Mouse (Mus musculus) lung, embryonic 14.5 days (tissue): Measurements from ENCODE around the gene B230219D22Rik. TPM values are rescaled to one million over a fixed set of nuclear protein-coding genes. Genes with fewer than 3 reads are reported as not detected.

Experiments used
- ATAC-seq: fragments of 200-750 bp; cut with Nextera tagmentation; 2 replicates; pipeline ENCODE4 v1.8.0; 2017; ENCODE audit warnings: mild to moderate bottlenecking, moderate TSS enrichment, moderate library complexity; ENCODE audit not compliant: insufficient read depth
- DNase-seq: peaks from one replicate; pipeline ENCODE4 v3.0.0-alpha.2; 2015
- H3K27ac ChIP-seq: fragments of 300-500 bp; sonication (generic); 2 replicates; pipeline ENCODE4 v1.5.1; 2014; ENCODE audit warnings: low read depth, mild to moderate bottlenecking, moderate library complexity
- H3K27me3 ChIP-seq: fragments of 300-500 bp; sonication (generic); 2 replicates; pipeline ENCODE4 v1.6.1; 2014; ENCODE audit warnings: low read length, control low read depth; ENCODE audit not compliant: insufficient read depth
- H3K36me3 ChIP-seq: fragments of 300-500 bp; sonication (generic); 2 replicates; pipeline ENCODE4 v1.6.1; 2014; ENCODE audit warnings: control low read depth; ENCODE audit not compliant: insufficient read depth
- H3K4me1 ChIP-seq: fragments of 300-500 bp; sonication (generic); 2 replicates; pipeline ENCODE4 v1.6.1; 2014; ENCODE audit warnings: antibody characterized with exemption, control low read depth; ENCODE audit not compliant: insufficient read depth
- H3K4me2 ChIP-seq: fragments of 300-500 bp; sonication (generic); 2 replicates; pipeline ENCODE4 v1.6.1; 2014; ENCODE audit warnings: mild to moderate bottlenecking
- H3K4me3 ChIP-seq: fragments of 300-500 bp; sonication (generic); 2 replicates; pipeline ENCODE4 v1.5.1; 2014; ENCODE audit warnings: low read depth, low read length
- H3K9ac ChIP-seq: fragments of 300-500 bp; sonication (generic); 2 replicates; pipeline ENCODE4 v1.6.1; 2014
- H3K9me3 ChIP-seq: fragments of 300-500 bp; sonication (generic); 2 replicates; pipeline ENCODE4 v1.6.1; 2016; ENCODE audit warnings: low read depth, low read length, control low read depth
- CTCF ChIP-seq: IDR thresholded peaks from 2 replicates; pipeline ENCODE4 v1.5.1; 2016; ENCODE audit warnings: antibody characterized with exemption, low read depth
- WGBS: fragments of 180-500 bp; shearing (Covaris S2); extraction: QIAGEN DNeasy Blood & Tissue Kit; methylation state at CpG from one replicate; pipeline ENCODE4 v1.1.7; 2014; 5-methylcytosine and 5-hydroxymethylcytosine counted together
- polyA plus RNA-seq: library from polyadenylated mRNA; unstranded; fragments of >200 nt; fragmentation: Nextera tagmentation; extraction: Ambion mirVana; gene quantifications from 2 replicates; pipeline ENCODE4 v1.2.1, GENCODE M21; 2014

The B230219D22Rik gene
- 79.7 and 84.8 TPM in 2 replicates for polyA plus RNA-seq

DNA sequence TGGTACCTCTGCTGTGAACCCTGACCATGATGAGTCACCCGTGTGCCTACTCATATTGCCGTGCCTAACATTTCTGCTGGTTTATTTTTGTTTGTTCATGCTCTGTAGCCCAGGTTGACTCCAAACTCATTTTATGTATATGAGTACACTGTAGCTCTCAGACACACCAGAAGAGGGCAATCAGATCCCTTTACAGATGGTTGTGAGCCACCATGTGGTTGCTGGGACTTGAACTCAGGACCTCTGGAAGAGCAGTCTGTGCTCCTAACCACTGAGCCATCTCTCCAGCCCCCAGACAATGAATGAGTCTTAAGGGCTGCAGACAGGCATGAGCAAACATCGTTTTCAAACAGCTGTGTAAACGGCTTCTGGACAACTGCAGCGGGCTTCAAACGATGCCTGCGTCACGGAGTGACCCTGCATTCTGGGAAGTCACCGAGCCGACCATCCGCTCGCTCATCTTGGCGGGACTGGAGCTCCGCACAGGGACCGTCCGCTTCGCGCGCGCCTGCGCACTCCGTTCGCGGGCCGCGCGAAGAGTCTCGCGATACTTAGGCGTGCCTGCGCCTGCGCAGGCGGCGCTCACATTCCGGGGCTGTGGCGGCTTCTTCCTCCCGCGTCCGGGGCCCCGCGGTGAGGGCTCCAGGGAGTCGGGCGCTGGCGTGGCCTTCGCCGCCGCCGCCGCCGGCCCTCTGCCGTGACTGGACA, at the start of gene B230219D22Rik:
B230219D22Rik (plus strand) TSS at position 590 of the 708 bp plus-strand sequence.
- Histone ChIP-seq H3K9me3 (no peaks in the 10 kb centered on the region), H3K4me1 (peaks cover 15% of the 10 kb centered on the region), H3K27me3 (no peaks in the 10 kb centered on the region), H3K9ac (peak within 1 kb of the TSS; percentile 100), H3K36me3 (0 out of 2 replicates have a peak, but pooled peaks cover 4% of the 10 kb centered on the region), H3K27ac (peak within 1 kb of the TSS; percentile 98), H3K4me2 (peak within 1 kb of the TSS; percentile 86), H3K4me3 (peak within 1 kb of the TSS; percentile 89)
- DNase-seq: peak; percentile 99
- peak; percentile 34 for TF ChIP-seq CTCF
- peak; percentile 97 for ATAC-seq
- WGBS: 2% methylated on average over 47 of the region's 51 CpGs

- no peak overlapping the region for H3K4me3 ChIP-seq
- 89% methylated on average over 2 of the region's 2 CpGs for WGBS
- no peak overlapping the region for H3K4me2 ChIP-seq
- H3K9me3 ChIP-seq: no peaks in the 10 kb centered on the region
- H3K27me3 ChIP-seq: no peaks in the 10 kb centered on the region
- TF ChIP-seq CTCF: peak; percentile 50
- H3K27ac ChIP-seq: no peak overlapping the region
- ATAC-seq: no peak
- H3K4me1 ChIP-seq: no peaks in the 10 kb centered on the region
- DNase-seq: peak; percentile 75
- H3K36me3 ChIP-seq: peaks cover 81% of the 10 kb centered on the region
- H3K9ac ChIP-seq: no peak overlapping the region
These were observed 48.4 kb upstream of the B230219D22Rik start for GRCm38 (mm10) chr13:55644525-55644924.

DNA sequence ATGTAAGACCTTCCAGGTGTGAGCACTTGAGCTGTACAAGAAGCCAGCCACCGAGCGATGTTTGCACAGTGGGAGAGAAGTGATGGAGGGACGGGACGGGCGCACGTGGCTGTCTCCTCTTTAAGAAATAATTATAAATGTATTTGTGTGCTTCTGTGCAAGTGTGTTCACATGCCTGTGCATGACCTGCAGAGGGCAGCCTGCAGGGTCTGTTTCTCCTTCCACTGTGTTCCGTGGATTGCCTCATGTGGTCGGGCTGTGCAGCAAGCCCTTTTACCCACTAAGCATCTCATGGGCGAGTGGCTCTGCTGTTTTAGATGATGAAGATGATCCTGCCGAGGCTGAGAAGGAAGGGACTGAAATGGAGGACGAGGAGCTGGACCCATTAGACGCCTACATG, 42.8 kb upstream of the B230219D22Rik start:
- peaks cover 100% of the 10 kb centered on the region for H3K36me3 ChIP-seq
- 83% methylated on average over 12 of the region's 12 CpGs for WGBS

GRCm38 (mm10) chr13:55650980-55651379, 41.9 kb upstream of the B230219D22Rik start:
- no peak for TF ChIP-seq CTCF
- no peak overlapping the region for H3K27ac ChIP-seq
- WGBS: 91% methylated on average over 6 of the region's 6 CpGs
- DNase-seq (no peak), ATAC-seq (no peak)
- H3K9ac ChIP-seq: no peak overlapping the region
- H3K4me3 ChIP-seq: no peak overlapping the region
- H3K4me1 ChIP-seq: no peaks in the 10 kb centered on the region
- H3K4me2 ChIP-seq: no peak overlapping the region
- no peaks in the 10 kb centered on the region for H3K9me3 ChIP-seq
- peaks cover 100% of the 10 kb centered on the region for H3K36me3 ChIP-seq
- no peaks in the 10 kb centered on the region for H3K27me3 ChIP-seq

More for the DNA sequence above, 42.8 kb upstream of the B230219D22Rik start:
- Histone ChIP-seq H3K4me1 (no peaks in the 10 kb centered on the region), H3K27me3 (no peaks in the 10 kb centered on the region), H3K9ac (no peak overlapping the region), H3K4me3 (no peak overlapping the region), H3K4me2 (no peak overlapping the region), H3K9me3 (no peaks in the 10 kb centered on the region), H3K27ac (no peak overlapping the region)
- ATAC-seq: no peak
- TF ChIP-seq CTCF: peak; percentile 17; the same call in 1 of the 2 replicates
- peak; percentile 18 for DNase-seq

GRCm38 (mm10) chr13:55668550-55668949, 24.4 kb upstream of the B230219D22Rik start:
- Histone ChIP-seq H3K36me3 (peaks cover 90% of the 10 kb centered on the region), H3K27me3 (no peaks in the 10 kb centered on the region), H3K4me3 (no peak overlapping the region), H3K9me3 (no peaks in the 10 kb centered on the region), H3K4me2 (no peak overlapping the region), H3K27ac (no peak overlapping the region), H3K9ac (no peak overlapping the region), H3K4me1 (no peaks in the 10 kb centered on the region)
- peak; percentile 63 for TF ChIP-seq CTCF
- peak; percentile 74 for DNase-seq
- no peak for ATAC-seq
- 72% methylated on average over 6 of the region's 6 CpGs for WGBS

GRCm38 (mm10) chr13:55672711-55673110, 20.2 kb upstream of the B230219D22Rik start:
- no peak for ATAC-seq
- H3K4me3 ChIP-seq: no peak overlapping the region
- DNase-seq: no peak
- no peaks in the 10 kb centered on the region for H3K4me1 ChIP-seq
- H3K27ac ChIP-seq: no peak overlapping the region
- no peak overlapping the region for H3K9ac ChIP-seq
- H3K9me3 ChIP-seq: no peaks in the 10 kb centered on the region
- 87% methylated on average over 6 of the region's 6 CpGs for WGBS
- peaks cover 91% of the 10 kb centered on the region for H3K36me3 ChIP-seq
- no peak overlapping the region for H3K4me2 ChIP-seq
- no peak for TF ChIP-seq CTCF
- no peaks in the 10 kb centered on the region for H3K27me3 ChIP-seq

GRCm38 (mm10) chr13:55677364-55677763, 15.6 kb upstream of the B230219D22Rik start:
- peaks cover 79% of the 10 kb centered on the region for H3K36me3 ChIP-seq
- H3K4me2 ChIP-seq: no peak overlapping the region
- H3K4me3 ChIP-seq: no peak overlapping the region
- DNase-seq: no peak
- ATAC-seq: no peak
- no peak overlapping the region for H3K9ac ChIP-seq
- no peaks in the 10 kb centered on the region for H3K4me1 ChIP-seq
- H3K9me3 ChIP-seq: no peaks in the 10 kb centered on the region
- no peak overlapping the region for H3K27ac ChIP-seq
- 85% methylated on average over 8 of the region's 8 CpGs for WGBS
- no peaks in the 10 kb centered on the region for H3K27me3 ChIP-seq
- no peak for TF ChIP-seq CTCF
